Mouse (Mus musculus): ENCODE data around the gene Tnfrsf23.
"Not testable (repeated sequence)": the region's sequence is repeated elsewhere in the genome, so short reads cannot be mapped to it uniquely, and the experiment has no call there.

The Tnfrsf23 gene

GRCm38 (mm10) chr7:143685359-143686067 is at the start of gene Tnfrsf23:
Gene Tnfrsf23 (minus strand): TSS chr7:143685872.
- DNase-seq (ENCODE audit: extremely low read depth, insufficient read length, low spot score), result peak; percentile 89

DNA sequence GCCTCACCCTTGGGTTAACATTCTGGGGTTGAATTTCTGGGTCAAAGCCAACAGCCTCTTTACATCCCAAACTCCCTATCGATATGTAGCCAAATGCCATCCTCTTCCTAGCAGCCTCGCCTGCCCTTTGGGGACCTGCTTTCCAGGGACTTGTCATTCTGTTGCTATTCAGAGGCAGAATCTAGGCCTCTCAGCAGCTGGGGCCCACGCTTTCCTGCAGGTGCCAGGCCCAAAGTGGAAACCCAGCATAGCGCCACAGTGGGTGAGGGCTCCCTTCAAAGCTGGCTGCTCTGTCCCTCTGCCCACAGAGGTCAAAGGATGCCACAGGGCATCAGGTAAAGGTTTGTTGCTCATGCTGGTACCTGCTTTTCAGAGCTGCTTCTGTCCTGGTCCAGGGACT is 48.1 kb upstream of the Tnfrsf23 start:
- DNase-seq (ENCODE audit: extremely low read depth, insufficient read length, low spot score), result no peak

- DNase-seq (ENCODE audit: extremely low read depth, insufficient read length, low spot score), result no peak
Measured at GRCm38 (mm10) chr7:143729886-143730285, 44.2 kb upstream of the Tnfrsf23 start.

- DNase-seq (ENCODE audit: extremely low read depth, insufficient read length, low spot score), result no peak
Measured at GRCm38 (mm10) chr7:143726396-143726795, 40.7 kb upstream of the Tnfrsf23 start.

GRCm38 (mm10) chr7:143723841-143724240 is 38.2 kb upstream of the Tnfrsf23 start:
- DNase-seq (ENCODE audit: extremely low read depth, insufficient read length, low spot score), result no peak

GRCm38 (mm10) chr7:143722646-143723045 is 37.0 kb upstream of the Tnfrsf23 start:
- DNase-seq (ENCODE audit: extremely low read depth, insufficient read length, low spot score), result no peak

DNA sequence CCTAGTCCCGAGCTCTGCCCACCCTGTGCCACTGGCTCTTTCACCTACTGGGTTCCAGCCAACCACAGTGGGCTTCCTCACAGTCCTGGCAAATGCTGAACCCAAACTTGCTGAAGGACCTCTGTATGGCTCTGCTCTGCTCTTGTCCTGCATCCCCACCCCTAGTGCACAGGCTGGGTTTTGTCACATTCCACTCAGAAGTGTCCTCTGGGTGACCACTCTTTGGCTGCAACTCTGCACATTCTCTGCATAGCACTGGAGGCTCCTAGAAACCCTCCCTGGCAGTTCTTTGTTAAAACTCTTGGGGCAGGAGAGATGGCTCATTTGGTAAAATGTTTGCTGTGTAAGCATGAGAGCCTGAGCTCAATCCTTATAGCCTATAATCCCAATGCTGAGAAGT is 32.1 kb upstream of the Tnfrsf23 start:
- DNase-seq (ENCODE audit: extremely low read depth, insufficient read length, low spot score), result no peak

- no peak for DNase-seq (ENCODE audit: extremely low read depth, insufficient read length, low spot score)
Measured at GRCm38 (mm10) chr7:143713421-143713820, 27.7 kb upstream of the Tnfrsf23 start.

- DNase-seq (ENCODE audit: extremely low read depth, insufficient read length, low spot score), result no peak
Measured at GRCm38 (mm10) chr7:143712771-143713348, 27.2 kb upstream of the Tnfrsf23 start.

DNA sequence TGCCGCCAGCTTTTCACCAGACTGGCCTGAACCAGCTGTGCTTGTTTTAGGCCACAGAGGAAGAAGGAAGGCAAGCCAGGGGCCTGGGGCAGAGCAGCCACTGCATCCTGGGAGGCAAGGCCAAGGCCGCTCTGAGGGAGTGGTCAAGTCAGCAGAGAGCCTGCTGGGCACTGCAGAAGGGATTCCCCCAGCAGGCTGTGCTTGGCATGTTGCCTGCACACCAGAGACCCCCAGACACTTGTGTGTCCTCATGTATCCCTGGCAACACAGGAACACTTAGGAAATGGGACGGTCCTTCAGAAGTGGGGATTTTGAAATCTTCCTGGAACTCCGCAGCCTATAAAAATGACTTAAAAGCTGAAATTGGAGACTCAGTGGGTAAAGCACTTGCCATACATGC is 26.4 kb upstream of the Tnfrsf23 start:
- DNase-seq (ENCODE audit: extremely low read depth, insufficient read length, low spot score), result no peak

- DNase-seq (ENCODE audit: extremely low read depth, insufficient read length, low spot score), result no peak
Measured at GRCm38 (mm10) chr7:143711381-143711780, 25.7 kb upstream of the Tnfrsf23 start.

GRCm38 (mm10) chr7:143709395-143709794 is 23.7 kb upstream of the Tnfrsf23 start:
- DNase-seq (ENCODE audit: extremely low read depth, insufficient read length, low spot score), result no peak

GRCm38 (mm10) chr7:143706697-143707438 is 21.2 kb upstream of the Tnfrsf23 start:
- DNase-seq (ENCODE audit: extremely low read depth, insufficient read length, low spot score), result peak; percentile 64

DNA sequence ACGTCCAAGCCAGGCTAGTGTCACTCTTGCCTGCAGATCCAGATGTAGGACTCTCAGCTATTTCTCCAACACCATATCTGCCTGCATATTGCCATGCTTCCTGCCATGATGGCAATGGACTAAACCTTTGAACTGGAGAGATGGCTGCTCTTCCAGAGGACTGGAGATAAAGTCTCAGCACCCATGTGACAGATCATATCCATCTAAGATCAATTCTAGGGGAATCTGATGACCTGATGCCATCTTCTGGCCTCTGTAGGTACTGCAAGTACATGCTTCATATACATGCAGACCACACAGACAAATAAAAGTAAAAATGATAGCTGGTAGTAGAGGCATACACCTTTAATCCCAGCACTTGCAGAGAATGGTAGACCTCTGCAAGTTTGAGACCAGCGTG is 10.5 kb upstream of the Tnfrsf23 start:
- no peak for DNase-seq (ENCODE audit: extremely low read depth, insufficient read length, low spot score)

- DNase-seq (ENCODE audit: extremely low read depth, insufficient read length, low spot score), result no peak
Measured at GRCm38 (mm10) chr7:143694550-143694949, 8.9 kb upstream of the Tnfrsf23 start.

DNA sequence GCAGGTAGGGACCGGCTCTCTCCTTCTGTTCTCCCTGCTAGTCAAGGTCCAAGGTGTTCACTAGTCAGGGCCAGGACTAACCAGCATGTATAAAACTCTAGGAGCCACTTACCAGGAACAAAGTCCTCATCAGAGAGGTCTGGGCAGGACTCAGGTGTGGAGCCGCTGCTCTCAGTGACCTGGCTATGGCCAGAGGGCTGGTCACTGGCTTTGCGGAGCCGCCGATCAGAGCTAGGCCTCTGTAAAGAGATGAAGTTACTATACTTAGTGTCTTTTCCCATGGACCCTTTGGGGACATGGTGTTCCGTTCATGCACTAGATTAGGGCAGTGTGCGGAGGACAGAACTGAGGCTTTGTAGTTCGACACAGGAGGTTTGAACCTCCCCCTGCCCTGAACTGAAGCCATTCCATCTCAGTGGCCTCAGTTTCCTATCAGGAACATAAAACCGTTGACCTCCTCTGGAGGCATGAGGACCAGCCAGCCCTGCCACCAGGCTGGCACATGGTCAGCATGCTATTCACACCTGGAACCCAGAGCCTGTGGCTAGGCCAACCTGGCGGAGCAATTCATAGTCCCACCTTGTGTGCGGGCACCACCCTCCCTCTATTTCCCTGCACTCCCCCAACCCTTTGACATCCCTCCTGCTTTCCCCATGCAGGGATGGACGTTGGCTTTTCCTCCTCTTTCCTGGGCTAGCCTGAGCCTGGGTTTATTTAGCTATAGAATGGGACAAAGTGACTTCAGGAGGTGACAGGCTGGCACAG is 7.3 kb upstream of the Tnfrsf23 start:
- no peak for DNase-seq (ENCODE audit: extremely low read depth, insufficient read length, low spot score)

DNA sequence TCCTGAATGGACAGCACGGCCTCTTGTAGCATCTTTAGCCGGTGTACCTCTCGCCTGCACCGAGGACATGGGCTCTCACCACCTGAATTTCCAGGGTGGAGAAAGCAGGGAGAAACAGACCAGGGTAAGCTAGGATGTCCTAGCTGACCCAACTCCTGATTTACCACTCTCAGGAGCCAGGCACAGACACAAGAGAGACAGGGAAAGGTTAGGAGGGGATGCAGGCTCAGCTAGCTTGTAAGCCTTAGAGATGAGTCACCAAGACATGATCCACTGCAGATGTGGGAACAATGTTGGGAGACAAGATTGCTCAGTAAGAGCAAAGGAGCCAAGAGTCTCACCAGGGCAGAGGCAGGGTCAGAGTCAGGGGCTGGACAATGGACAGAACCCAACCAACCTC is 6.2 kb upstream of the Tnfrsf23 start:
- DNase-seq (ENCODE audit: extremely low read depth, insufficient read length, low spot score), result no peak

DNA sequence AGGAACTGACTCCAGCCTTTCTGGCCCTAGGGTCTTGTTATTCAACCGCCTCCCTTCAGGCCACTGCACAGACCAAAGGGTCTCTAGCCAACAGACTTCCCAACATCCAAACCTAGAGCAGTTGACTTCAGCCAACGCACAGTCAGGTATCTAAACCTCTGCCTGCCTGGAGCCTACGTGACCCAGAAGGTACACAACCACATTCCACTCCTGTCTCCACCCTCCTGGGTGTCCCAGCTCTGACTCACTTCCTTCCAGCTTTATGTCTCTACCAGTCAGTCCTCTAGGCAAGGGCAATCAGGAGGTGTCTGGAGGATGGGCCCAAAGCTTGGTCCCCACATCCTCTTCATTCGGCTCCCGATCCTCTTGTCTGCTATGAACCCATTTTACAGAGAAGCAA is 5.5 kb upstream of the Tnfrsf23 start:
- no peak for DNase-seq (ENCODE audit: extremely low read depth, insufficient read length, low spot score)

DNA sequence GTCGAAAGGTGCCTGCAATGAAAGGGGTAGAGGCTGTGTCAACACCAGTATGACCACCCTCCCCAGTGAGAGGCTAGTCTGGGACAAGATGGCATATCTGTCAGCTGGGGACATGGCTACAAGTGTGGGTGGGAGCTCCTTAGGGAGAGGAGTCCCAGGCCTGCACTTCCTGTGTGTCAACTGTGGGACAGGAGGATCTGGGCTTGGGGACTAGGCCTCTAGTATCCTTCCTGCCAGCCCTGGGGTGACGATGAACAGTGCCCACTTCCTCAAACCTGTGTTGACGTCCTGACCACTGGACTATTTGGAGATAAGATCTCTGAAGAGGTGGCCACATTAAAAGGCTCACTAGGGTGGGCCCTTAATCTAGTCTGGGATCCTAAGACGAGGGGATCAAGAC is 4.3 kb upstream of the Tnfrsf23 start:
- no peak for DNase-seq (ENCODE audit: extremely low read depth, insufficient read length, low spot score)

- DNase-seq (ENCODE audit: extremely low read depth, insufficient read length, low spot score), result no peak
Measured at GRCm38 (mm10) chr7:143689481-143689880, 3.8 kb upstream of the Tnfrsf23 start.

DNA sequence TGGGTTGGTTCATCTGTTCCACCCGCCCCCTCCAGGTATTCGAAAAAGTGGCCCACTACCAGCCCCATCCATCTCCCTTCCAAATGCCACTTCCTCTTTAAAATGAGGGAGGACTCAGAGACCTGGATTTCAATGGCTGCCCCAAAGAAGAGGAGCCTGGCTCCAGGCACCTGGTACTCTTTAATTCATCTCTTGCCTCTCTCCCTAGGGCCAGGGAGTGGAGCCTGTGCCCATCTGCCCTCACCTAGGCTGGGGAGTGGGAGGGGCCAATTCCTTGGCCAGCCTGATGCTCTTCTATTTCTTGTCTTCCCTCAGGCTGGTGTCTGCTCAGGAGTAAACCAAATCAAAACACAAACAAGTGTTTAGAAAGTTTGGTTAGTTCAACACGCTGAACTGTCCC is 1.0 kb upstream of the Tnfrsf23 start:
- DNase-seq (ENCODE audit: extremely low read depth, insufficient read length, low spot score), result not testable (repeated sequence)
